Mouse (Mus musculus) hindbrain, embryonic 15.5 days (tissue): ENCODE data around the gene Atp13a3. TPM values are rescaled to one million over a fixed set of nuclear protein-coding genes. Genes with fewer than 3 reads are reported as not detected.
A peak's percentile ranks its signal among the peaks of the same experiment; 100 is the strongest.

Source experiments
- ATAC-seq: fragments of 200-750 bp; cut with Nextera tagmentation; 2 replicates; pipeline ENCODE4 v1.8.0; 2017; ENCODE audit warnings: low read depth, moderate number of reproducible peaks, moderate TSS enrichment; ENCODE audit not compliant: low FRiP score
- H3K27ac ChIP-seq: fragments of 300-500 bp; sonication (generic); replicated peaks from 2 replicates; pipeline ENCODE4 v1.5.1; 2015; ENCODE audit warnings: mild to moderate bottlenecking, inconsistent platforms
- H3K27me3 ChIP-seq: fragments of 300-500 bp; sonication (generic); 2 replicates; pipeline ENCODE4 v1.6.1; 2015; ENCODE audit warnings: control low read depth, inconsistent platforms
- H3K36me3 ChIP-seq: fragments of 300-500 bp; sonication (generic); 2 replicates; pipeline ENCODE4 v1.6.1; 2015; ENCODE audit warnings: control low read depth, inconsistent platforms
- H3K4me1 ChIP-seq: fragments of 300-500 bp; sonication (generic); replicated peaks from 2 replicates; pipeline ENCODE4 v1.6.1; 2015; ENCODE audit warnings: control low read depth, inconsistent platforms
- H3K4me2 ChIP-seq: fragments of 300-500 bp; sonication (generic); 2 replicates; pipeline ENCODE4 v1.6.1; 2015; ENCODE audit warnings: moderate library complexity, mild to moderate bottlenecking, inconsistent platforms
- H3K4me3 ChIP-seq: fragments of 300-500 bp; sonication (generic); 2 replicates; pipeline ENCODE4 v1.5.1; 2015; ENCODE audit warnings: mild to moderate bottlenecking, inconsistent platforms
- H3K9ac ChIP-seq: fragments of 300-500 bp; sonication (generic); 2 replicates; pipeline ENCODE4 v1.6.1; 2015; ENCODE audit warnings: inconsistent platforms
- H3K9me3 ChIP-seq: fragments of 300-500 bp; sonication (generic); 2 replicates; pipeline ENCODE4 v1.6.1; 2016; ENCODE audit warnings: control low read depth, inconsistent platforms
- WGBS: fragments of 180-500 bp; shearing (Covaris S2); methylation state at CpG from one replicate; pipeline ENCODE4 v1.1.7; 2015; 5-methylcytosine and 5-hydroxymethylcytosine counted together
- polyA plus RNA-seq: library from polyadenylated mRNA; unstranded; fragments of >200 nt; fragmentation: Nextera tagmentation; extraction: Ambion mirVana; gene quantifications from 2 replicates; pipeline ENCODE4 v1.2.1, GENCODE M21; 2015

Atp13a3 gene
- polyA plus RNA-seq, 1 experiment from 2014 or later, result 8.8 TPM

DNA sequence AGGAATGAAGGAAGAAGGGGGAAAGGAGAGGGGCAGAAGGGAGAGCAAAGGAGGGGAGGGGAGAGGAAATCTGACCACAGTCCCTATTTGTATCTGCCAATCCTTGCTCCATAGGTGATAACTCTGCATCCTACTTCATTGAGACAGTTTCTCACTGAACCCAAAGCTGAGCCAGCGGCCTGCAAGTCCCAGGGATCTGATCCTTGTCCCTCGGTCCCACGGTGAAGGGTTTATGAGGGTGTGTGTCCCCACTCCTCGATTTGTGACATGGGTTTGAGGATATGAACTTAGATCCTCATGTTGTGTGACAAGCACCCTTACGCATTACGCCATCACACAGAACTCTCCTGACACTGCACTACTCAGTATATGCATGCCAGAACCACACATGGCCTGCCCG is 110.7 kb downstream of the Atp13a3 start:
- Histone ChIP-seq H3K4me1 (0 out of 2 replicates have a peak, but pooled peaks cover 4% of the 10 kb centered on the region), H3K4me3 (no peak overlapping the region), H3K4me2 (no peak overlapping the region), H3K9ac (no peak overlapping the region), H3K27ac (no peak overlapping the region), H3K9me3 (no peaks in the 10 kb centered on the region), H3K36me3 (no peaks in the 10 kb centered on the region), H3K27me3 (no peaks in the 10 kb centered on the region)
- WGBS, result 92% methylated on average over 7 of the region's 7 CpGs
- ATAC-seq, result no peak

DNA sequence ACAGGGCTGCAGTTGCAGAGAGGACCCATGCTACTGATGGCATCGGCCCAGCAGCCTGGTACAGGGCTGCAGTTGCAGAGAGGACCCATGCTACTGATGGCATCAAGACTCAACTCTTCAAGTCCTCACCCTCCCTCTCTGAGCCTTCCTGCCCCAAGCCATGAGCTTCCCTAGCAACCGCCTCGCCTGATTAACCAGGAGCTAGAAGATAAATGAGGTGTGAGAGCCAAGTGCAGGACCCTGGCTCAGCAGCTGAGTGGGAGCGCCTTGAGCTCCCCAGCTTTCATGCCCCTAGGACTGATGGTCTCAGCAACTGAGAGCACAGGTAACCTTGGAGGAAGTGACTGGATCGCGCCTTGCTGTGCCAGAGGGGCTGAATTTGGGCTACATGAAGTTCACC is 115.3 kb downstream of the Atp13a3 start:
- H3K4me2 ChIP-seq, result no peak overlapping the region
- H3K27ac ChIP-seq, result no peak overlapping the region
- no peaks in the 10 kb centered on the region for H3K9me3 ChIP-seq
- no peak overlapping the region for H3K9ac ChIP-seq
- 0 out of 2 replicates have a peak, but pooled peaks cover 4% of the 10 kb centered on the region for H3K4me1 ChIP-seq
- H3K36me3 ChIP-seq, result no peaks in the 10 kb centered on the region
- H3K27me3 ChIP-seq, result no peaks in the 10 kb centered on the region
- no peak overlapping the region for H3K4me3 ChIP-seq
- 58% methylated on average over 6 of the region's 6 CpGs for WGBS
- no peak for ATAC-seq

DNA sequence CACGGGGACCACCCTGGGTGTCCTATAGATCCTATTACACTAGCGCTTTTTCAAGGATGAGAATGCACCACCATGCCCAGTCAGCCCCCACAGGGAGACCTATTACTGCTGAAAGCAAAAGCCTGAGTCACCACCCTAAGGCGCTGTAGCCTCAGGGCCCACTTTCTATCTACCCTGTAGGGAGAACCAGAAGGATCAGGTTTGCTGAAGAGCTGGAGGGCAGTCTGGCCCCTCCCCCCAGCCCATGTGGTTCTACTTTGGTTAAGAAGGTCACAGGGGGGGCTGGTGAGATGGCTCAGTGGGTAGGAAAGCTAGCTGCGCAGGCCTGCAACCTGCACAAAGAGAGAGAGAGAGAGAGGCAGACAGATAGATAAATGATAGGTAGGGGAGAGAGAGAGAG is 120.1 kb downstream of the Atp13a3 start:
- no peaks in the 10 kb centered on the region for H3K36me3 ChIP-seq
- H3K4me1 ChIP-seq, result peaks cover 19% of the 10 kb centered on the region
- peaks cover 26% of the 10 kb centered on the region for H3K27me3 ChIP-seq
- WGBS, result 72% methylated on average over 4 of the region's 4 CpGs
- no peaks in the 10 kb centered on the region for H3K9me3 ChIP-seq
- no peak for ATAC-seq
- no peak overlapping the region for H3K4me2 ChIP-seq
- H3K4me3 ChIP-seq, result no peak overlapping the region
- H3K9ac ChIP-seq, result no peak overlapping the region
- H3K27ac ChIP-seq, result no peak overlapping the region

DNA sequence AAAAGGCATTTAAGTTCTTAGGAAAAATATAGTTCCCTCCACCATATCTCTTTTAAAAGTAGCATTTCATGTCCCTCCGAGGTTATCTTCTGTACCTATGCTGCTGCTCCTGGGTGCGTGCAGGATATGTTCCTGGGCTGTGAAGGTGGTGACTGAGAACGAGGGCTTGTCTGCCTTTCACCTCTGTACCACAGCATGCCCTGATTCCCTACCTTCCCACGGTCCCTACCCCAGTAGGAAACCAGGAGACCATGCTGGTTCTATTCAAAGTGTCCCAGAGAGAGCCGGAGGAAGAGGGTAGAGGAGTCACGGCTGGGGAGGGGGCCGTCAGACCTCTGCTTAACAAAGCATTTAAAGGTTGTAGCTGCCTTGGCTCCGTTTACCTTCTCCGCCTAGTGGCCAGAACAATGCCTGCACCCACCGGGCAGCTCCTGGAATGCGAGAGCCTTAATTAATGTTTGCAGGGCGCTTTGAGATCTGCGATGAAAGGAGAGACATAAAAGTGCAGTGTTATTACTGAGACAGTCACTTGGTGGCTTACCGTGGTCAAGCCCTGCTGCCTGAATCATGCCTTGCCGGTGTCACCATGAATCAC is 121.9 kb downstream of the Atp13a3 start:
- WGBS, result 1% methylated on average over 15 of the region's 15 CpGs
- Histone ChIP-seq H3K9ac (0 out of 2 replicates have a peak overlapping the region, but pooled peaks have one; percentile 20), H3K9me3 (no peaks in the 10 kb centered on the region), H3K27ac (no peak overlapping the region), H3K36me3 (no peaks in the 10 kb centered on the region), H3K4me2 (peak overlapping the region; percentile 51), H3K27me3 (peaks cover 26% of the 10 kb centered on the region), H3K4me3 (peak overlapping the region; percentile 19), H3K4me1 (peaks cover 16% of the 10 kb centered on the region)
- ATAC-seq, result peak; percentile 27; the same call in 1 of the 2 replicates

DNA sequence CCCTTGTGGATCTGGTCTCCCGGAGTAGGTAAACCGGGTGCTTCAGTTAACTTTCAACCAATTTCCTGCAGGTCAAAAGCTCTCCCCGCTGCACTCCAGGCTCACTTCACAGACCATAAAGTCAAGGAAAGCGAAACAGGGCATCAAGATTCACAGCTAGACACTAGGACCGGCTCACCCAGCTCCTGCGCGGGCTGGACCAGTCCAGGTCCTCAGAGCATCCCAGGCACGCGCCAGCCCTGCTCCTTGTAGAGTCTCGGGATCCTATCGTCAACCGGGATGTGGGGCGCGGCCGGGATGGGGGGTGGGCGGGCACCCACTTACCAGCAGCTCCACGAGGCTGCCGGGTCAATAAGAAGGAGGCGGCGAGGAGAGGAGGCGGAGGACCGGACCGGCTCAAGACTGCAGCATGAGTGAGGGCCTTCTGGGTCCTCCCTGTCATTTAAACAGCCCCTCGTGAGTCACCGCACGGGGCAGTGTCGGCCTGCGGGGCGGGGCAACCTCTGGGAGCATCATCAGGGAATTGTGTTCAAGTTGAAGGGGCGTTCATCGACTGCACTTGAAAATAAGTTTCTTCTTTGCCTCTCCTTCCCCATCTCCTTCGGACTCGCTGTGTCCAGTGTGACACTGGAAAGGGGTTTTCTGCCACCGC is 122.8 kb downstream of the Atp13a3 start, which contains the start of gene Lrrc15:
TSS of gene Lrrc15 (minus strand) at position 413 of the 652 bp plus-strand sequence.
- no peak for ATAC-seq
- Histone ChIP-seq H3K4me1 (peaks cover 16% of the 10 kb centered on the region), H3K27me3 (peaks cover 26% of the 10 kb centered on the region), H3K9ac (peak within 1 kb of the TSS; percentile 28; the same call in 1 of the 2 replicates), H3K4me2 (peak within 1 kb of the TSS; percentile 51), H3K9me3 (no peaks in the 10 kb centered on the region), H3K27ac (no peak within 1 kb of the TSS), H3K36me3 (no peaks in the 10 kb centered on the region), H3K4me3 (peak within 1 kb of the TSS; percentile 26)
- 7% methylated on average over 34 of the region's 34 CpGs for WGBS

DNA sequence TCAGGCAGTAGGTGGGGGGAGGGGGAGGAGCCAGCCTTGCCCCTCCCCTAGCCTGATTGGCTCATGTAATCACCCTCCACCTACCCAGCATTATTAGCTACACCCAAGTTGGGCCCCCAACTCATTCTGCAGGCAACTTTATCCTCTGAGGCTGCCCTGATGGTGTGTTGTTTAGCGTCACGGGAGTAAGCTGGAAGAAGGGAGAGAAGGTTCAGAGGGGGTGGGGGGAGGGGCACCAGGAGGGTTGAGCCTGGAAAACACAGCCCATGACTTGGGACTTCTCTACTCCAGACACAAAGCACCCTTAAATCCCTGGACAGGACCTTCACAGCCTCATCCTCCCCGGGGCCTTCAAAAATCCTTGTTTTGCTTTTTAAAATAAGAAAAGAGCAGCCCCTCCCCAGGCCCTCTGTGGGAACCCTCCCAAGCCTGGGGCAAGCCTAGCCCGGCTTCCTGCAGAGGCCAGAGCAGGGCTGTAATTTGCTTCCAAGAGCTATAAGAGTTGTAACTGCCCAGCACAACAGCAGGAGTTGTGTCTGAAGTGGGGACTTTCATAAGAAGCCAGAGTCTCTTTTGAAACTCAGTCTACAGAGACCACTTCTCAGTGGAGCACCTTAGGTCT is 125.0 kb downstream of the Atp13a3 start:
- no peaks in the 10 kb centered on the region for H3K36me3 ChIP-seq
- no peak overlapping the region for H3K4me2 ChIP-seq
- peaks cover 26% of the 10 kb centered on the region for H3K27me3 ChIP-seq
- no peak overlapping the region for H3K4me3 ChIP-seq
- H3K9ac ChIP-seq, result no peak overlapping the region
- H3K9me3 ChIP-seq, result no peaks in the 10 kb centered on the region
- peaks cover 16% of the 10 kb centered on the region for H3K4me1 ChIP-seq
- no peak overlapping the region for H3K27ac ChIP-seq
- 10% methylated on average over 4 of the region's 4 CpGs for WGBS
- no peak for ATAC-seq

DNA sequence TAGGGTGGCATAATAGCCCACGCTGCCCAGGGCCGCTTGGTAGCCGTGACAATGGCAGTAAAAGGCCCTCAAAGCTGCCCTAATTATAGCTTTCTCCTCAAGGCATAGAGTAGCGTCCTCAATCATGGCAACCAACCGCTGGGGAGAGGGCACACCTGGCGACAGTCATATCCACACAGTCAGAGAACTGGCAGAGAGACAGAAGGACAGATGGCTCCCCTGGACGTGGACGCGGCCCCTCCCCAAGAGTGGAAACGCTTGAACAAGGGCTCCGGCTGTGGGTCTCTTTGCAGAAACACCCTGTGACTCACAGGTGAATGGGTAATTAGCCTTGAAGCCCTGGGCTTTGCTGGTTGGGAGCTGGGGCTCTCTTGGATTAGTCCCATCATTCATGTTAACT is 127.4 kb downstream of the Atp13a3 start:
- no peak overlapping the region for H3K9ac ChIP-seq

DNA sequence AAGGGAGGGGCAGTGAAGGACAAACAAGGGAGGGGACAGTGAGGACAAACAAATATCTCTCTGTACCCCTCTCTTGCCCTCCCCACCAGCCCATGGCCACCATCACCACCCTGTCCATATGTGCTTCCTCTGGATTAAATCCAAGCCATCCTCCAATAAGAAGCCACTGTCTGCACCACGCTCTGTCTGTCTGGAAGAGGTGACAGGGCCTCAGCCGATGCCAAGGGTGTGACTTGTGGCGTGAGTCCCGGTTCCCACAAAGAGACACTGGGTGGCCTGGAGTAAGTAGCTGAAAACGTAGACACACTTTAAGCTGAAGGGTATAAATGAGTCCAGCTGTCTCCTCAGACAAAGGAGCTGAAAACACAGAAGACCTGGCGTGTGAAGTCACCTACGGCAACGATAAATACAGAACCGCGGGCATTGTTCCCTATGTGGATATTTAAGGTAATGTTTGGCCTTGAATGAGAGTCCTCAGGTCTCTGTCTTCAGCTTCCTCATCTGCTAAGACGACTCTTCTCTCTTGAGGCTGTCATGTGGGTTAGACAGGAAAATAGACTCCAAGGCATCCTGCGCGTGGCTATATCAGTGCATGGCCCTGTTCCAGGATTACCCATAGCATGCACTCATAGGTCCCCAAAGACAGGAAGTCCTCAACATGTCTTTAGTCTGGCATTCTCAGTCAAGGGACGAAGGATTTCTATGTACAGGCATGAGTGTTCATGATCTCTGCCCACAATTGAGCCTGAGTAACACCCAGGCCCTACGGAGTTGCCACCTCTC is 130.0 kb downstream of the Atp13a3 start:
- Histone ChIP-seq H3K27me3 (no peaks in the 10 kb centered on the region), H3K4me3 (no peak overlapping the region), H3K4me1 (peaks cover 13% of the 10 kb centered on the region; the same call in 1 of the 2 replicates), H3K27ac (no peak overlapping the region), H3K4me2 (no peak overlapping the region), H3K36me3 (no peaks in the 10 kb centered on the region), H3K9ac (no peak overlapping the region), H3K9me3 (no peaks in the 10 kb centered on the region)
- 69% methylated on average over 15 of the region's 15 CpGs for WGBS
- ATAC-seq, result no peak; the same call in 1 of the 2 replicates

More for the DNA sequence above, 127.4 kb downstream of the Atp13a3 start:
- WGBS, result 73% methylated on average over 11 of the region's 11 CpGs
- Histone ChIP-seq H3K36me3 (no peaks in the 10 kb centered on the region), H3K4me3 (no peak overlapping the region), H3K9me3 (no peaks in the 10 kb centered on the region), H3K27ac (no peak overlapping the region), H3K4me1 (peaks cover 8% of the 10 kb centered on the region), H3K4me2 (no peak overlapping the region), H3K27me3 (peaks cover 16% of the 10 kb centered on the region)
- no peak for ATAC-seq

DNA sequence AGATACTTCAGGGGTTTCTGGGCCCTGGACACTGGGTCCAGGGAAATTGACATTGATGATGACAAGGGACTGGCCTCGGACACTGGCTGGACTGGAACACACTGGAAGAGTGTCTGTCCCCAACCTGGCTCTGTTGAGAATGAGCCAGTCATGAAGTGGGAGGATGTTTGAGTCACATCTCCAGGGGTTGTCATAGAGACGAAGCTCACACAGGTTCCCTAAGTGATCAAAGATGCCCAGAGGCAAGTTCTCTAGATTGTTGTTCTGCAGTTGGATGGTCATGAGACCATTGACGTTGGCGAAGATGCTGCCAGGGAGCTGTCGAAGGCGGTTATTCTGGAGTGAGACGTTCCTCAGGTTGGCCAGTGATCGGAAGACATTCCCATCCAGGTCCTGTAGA is 132.7 kb downstream of the Atp13a3 start:
- Histone ChIP-seq H3K4me3 (no peak overlapping the region), H3K4me1 (peaks cover 13% of the 10 kb centered on the region; the same call in 1 of the 2 replicates), H3K4me2 (no peak overlapping the region), H3K27me3 (no peaks in the 10 kb centered on the region), H3K27ac (no peak overlapping the region), H3K36me3 (no peaks in the 10 kb centered on the region), H3K9ac (no peak overlapping the region), H3K9me3 (no peaks in the 10 kb centered on the region)
- no peak for ATAC-seq
- WGBS, result 91% methylated on average over 8 of the region's 8 CpGs

DNA sequence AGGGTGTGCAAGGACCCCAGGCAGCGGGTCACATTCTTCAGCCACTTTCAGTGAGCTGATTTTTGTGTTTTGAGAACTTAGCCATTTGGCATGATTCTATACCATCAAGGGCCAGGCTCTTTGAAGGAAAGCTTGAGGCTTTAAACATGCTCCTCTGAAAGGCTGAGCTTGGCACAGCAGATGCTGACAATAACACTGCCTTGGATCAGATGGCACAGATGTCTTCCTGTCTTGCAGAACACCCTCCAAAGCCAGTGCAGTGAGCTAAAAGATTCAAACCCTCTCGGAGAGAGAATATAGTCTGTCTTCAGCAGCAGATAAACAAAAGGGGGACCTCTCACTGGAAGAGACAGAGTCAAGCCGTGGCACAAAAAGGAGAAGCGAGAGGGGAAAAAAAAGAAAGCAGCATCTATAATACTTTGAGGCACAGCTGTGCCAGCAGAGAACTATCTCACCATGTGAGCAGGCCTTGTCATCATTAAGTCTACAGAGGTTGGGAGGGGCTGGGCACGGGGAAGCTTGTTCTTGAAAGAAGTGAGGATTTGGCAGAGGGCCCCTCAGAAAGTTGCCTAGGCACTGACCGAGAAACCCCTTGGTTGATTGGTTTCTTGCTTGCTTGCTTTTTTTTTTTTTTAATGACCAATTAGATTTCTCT is 133.7 kb downstream of the Atp13a3 start:
- no peak overlapping the region for H3K27ac ChIP-seq

DNA sequence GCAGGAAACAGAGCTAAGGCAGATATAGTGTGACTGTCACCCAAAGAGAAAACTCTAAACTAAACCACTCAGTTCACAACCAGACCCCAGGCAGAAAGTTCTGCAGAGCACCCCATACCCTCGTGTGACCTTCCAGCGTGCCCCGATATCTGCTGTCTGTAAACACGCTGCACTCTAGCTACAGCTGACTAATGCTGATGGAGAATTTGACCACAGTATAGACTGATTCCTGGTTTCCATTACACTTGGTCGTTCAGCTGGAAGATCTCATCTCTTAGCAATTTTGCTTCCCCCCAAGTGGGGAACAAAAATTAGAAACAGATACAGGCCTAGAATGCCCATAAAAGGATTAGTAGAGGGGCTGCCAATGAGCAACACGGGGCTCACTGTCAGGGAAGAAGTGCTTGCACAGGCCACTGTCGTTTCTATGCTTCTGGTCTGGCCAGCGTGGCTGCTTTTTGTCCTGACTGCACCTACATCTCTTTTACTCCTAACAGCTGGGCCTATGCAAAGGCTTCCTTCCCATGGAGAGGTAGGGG is 134.5 kb downstream of the Atp13a3 start:
- WGBS, result 66% methylated on average over 8 of the region's 8 CpGs
- Histone ChIP-seq H3K27ac (no peak overlapping the region), H3K4me3 (no peak overlapping the region)

More for the DNA sequence above, 133.7 kb downstream of the Atp13a3 start:
- ATAC-seq, result no peak
- H3K9me3 ChIP-seq, result no peaks in the 10 kb centered on the region
- H3K9ac ChIP-seq, result no peak overlapping the region
- no peak overlapping the region for H3K4me2 ChIP-seq
- WGBS, result 58% methylated on average over 6 of the region's 6 CpGs
- peaks cover 13% of the 10 kb centered on the region; the same call in 1 of the 2 replicates for H3K4me1 ChIP-seq
- no peaks in the 10 kb centered on the region for H3K27me3 ChIP-seq
- no peak overlapping the region for H3K4me3 ChIP-seq
- no peaks in the 10 kb centered on the region for H3K36me3 ChIP-seq

More for the DNA sequence above, 134.5 kb downstream of the Atp13a3 start:
- no peaks in the 10 kb centered on the region for H3K27me3 ChIP-seq
- ATAC-seq, result no peak
- no peak overlapping the region for H3K9ac ChIP-seq
- peaks cover 13% of the 10 kb centered on the region; the same call in 1 of the 2 replicates for H3K4me1 ChIP-seq
- no peaks in the 10 kb centered on the region for H3K36me3 ChIP-seq
- H3K4me2 ChIP-seq, result no peak overlapping the region
- H3K9me3 ChIP-seq, result no peaks in the 10 kb centered on the region
